Mouse (Mus musculus) midbrain, embryonic 16.5 days (tissue): Measurements from ENCODE around the gene Ctdspl2. TPM values are rescaled to one million over a fixed set of nuclear protein-coding genes. Genes with fewer than 3 reads are reported as not detected.
"Not testable (repeated sequence)": the region's sequence is repeated elsewhere in the genome, so short reads cannot be mapped to it uniquely, and the experiment has no call there.

Source experiments
- ATAC-seq: fragments of 200-750 bp; cut with Nextera tagmentation; 2 replicates; pipeline ENCODE4 v1.8.0; 2017; ENCODE audit warnings: moderate TSS enrichment
- H3K27ac ChIP-seq: fragments of 300-500 bp; sonication (generic); 2 replicates; pipeline ENCODE4 v1.5.1; 2014; ENCODE audit warnings: mild to moderate bottlenecking, low read length, mixed read lengths
- H3K27me3 ChIP-seq: fragments of 300-500 bp; sonication (generic); 2 replicates; pipeline ENCODE4 v1.6.1; 2014; ENCODE audit warnings: low read depth, low read length, mixed read lengths; ENCODE audit not compliant: control insufficient read depth, insufficient read depth
- H3K36me3 ChIP-seq: fragments of 300-500 bp; sonication (generic); 2 replicates; pipeline ENCODE4 v1.6.1; 2014; ENCODE audit warnings: mild to moderate bottlenecking, low read length, moderate library complexity, mixed read lengths; ENCODE audit not compliant: control insufficient read depth, insufficient read depth
- H3K4me1 ChIP-seq: fragments of 300-500 bp; sonication (generic); 2 replicates; pipeline ENCODE4 v1.6.1; 2014; ENCODE audit warnings: mild to moderate bottlenecking, low read length, mixed read lengths; ENCODE audit not compliant: control insufficient read depth, insufficient read depth
- H3K4me2 ChIP-seq: fragments of 300-500 bp; sonication (generic); 2 replicates; pipeline ENCODE4 v1.6.1; 2014; ENCODE audit warnings: mild to moderate bottlenecking, low read length, mixed read lengths
- H3K4me3 ChIP-seq: fragments of 300-500 bp; sonication (generic); 2 replicates; pipeline ENCODE4 v1.5.1; 2014; ENCODE audit warnings: low read depth, mild to moderate bottlenecking, low read length, moderate library complexity, mixed read lengths
- H3K9ac ChIP-seq: fragments of 300-500 bp; sonication (generic); 2 replicates; pipeline ENCODE4 v1.6.1; 2014; ENCODE audit warnings: low read depth, low read length, mixed read lengths
- H3K9me3 ChIP-seq: fragments of 300-500 bp; sonication (generic); replicated peaks from 2 replicates; pipeline ENCODE4 v1.6.1; 2014; ENCODE audit warnings: mild to moderate bottlenecking, low read length, mixed read lengths; ENCODE audit not compliant: control insufficient read depth, poor library complexity, severe bottlenecking
- WGBS: fragments of 180-500 bp; shearing (Covaris S2); extraction: QIAGEN DNeasy Blood & Tissue Kit; methylation state at CpG from one replicate; pipeline ENCODE4 v1.1.7; 2014; 5-methylcytosine and 5-hydroxymethylcytosine counted together
- polyA plus RNA-seq: library from polyadenylated mRNA; unstranded; fragments of >200 nt; fragmentation: Nextera tagmentation; extraction: Ambion mirVana; gene quantifications from 2 replicates; pipeline ENCODE4 v1.2.1, GENCODE M21; 2015

Gene Ctdspl2
- polyA plus RNA-seq, 1 experiment from 2014 or later = 33.8 TPM

GRCm38 (mm10) chr2:121995738-121996137, 39.9 kb downstream of the Ctdspl2 start:
- Histone ChIP-seq H3K9ac (no peak overlapping the region), H3K9me3 (no peaks in the 10 kb centered on the region), H3K27me3 (no peaks in the 10 kb centered on the region), H3K4me3 (no peak overlapping the region), H3K4me2 (no peak overlapping the region), H3K36me3 (no peaks in the 10 kb centered on the region; the same call in none of the 2 replicates), H3K27ac (no peak overlapping the region), H3K4me1 (no peaks in the 10 kb centered on the region)
- 91% methylated on average over 1 of the region's 1 CpGs for WGBS
- ATAC-seq = no peak

GRCm38 (mm10) chr2:122008832-122009231, 53.0 kb downstream of the Ctdspl2 start:
- no peak for ATAC-seq
- H3K36me3 ChIP-seq = no peaks in the 10 kb centered on the region
- H3K4me1 ChIP-seq = no peaks in the 10 kb centered on the region
- H3K9me3 ChIP-seq = no peaks in the 10 kb centered on the region
- H3K9ac ChIP-seq = no peak overlapping the region
- no peak overlapping the region for H3K27ac ChIP-seq
- no peak overlapping the region for H3K4me2 ChIP-seq
- H3K4me3 ChIP-seq = no peak overlapping the region
- no peaks in the 10 kb centered on the region for H3K27me3 ChIP-seq
- 95% methylated on average over 3 of the region's 3 CpGs for WGBS

- Histone ChIP-seq H3K9me3 (no peaks in the 10 kb centered on the region), H3K4me3 (no peak overlapping the region), H3K4me2 (no peak overlapping the region), H3K27me3 (no peaks in the 10 kb centered on the region), H3K27ac (no peak overlapping the region), H3K36me3 (no peaks in the 10 kb centered on the region), H3K4me1 (no peaks in the 10 kb centered on the region), H3K9ac (no peak overlapping the region)
- 84% methylated on average over 7 of the region's 7 CpGs for WGBS
- ATAC-seq = no peak
These were observed 55.6 kb downstream of the Ctdspl2 start for GRCm38 (mm10) chr2:122011441-122011840.

GRCm38 (mm10) chr2:122018705-122019104, 62.9 kb downstream of the Ctdspl2 start:
- no peak overlapping the region for H3K9ac ChIP-seq
- H3K4me3 ChIP-seq = no peak overlapping the region
- no peak overlapping the region for H3K27ac ChIP-seq
- no peaks in the 10 kb centered on the region for H3K4me1 ChIP-seq
- no peaks in the 10 kb centered on the region for H3K27me3 ChIP-seq
- H3K36me3 ChIP-seq = no peaks in the 10 kb centered on the region
- no peak for ATAC-seq
- no peak overlapping the region for H3K4me2 ChIP-seq
- 53% methylated on average over 1 of the region's 1 CpGs for WGBS
- no peaks in the 10 kb centered on the region for H3K9me3 ChIP-seq

- Histone ChIP-seq H3K9ac (no peak overlapping the region), H3K4me2 (no peak overlapping the region), H3K36me3 (no peaks in the 10 kb centered on the region), H3K27me3 (no peaks in the 10 kb centered on the region), H3K27ac (no peak overlapping the region), H3K9me3 (no peaks in the 10 kb centered on the region), H3K4me1 (no peaks in the 10 kb centered on the region), H3K4me3 (no peak overlapping the region)
- 83% methylated on average over 2 of the region's 2 CpGs for WGBS
- no peak for ATAC-seq
These were observed 66.5 kb downstream of the Ctdspl2 start for GRCm38 (mm10) chr2:122022284-122022683.

- not testable (repeated sequence) for H3K9ac ChIP-seq, H3K36me3 ChIP-seq, H3K27me3 ChIP-seq, ATAC-seq, H3K4me2 ChIP-seq, H3K4me3 ChIP-seq, H3K9me3 ChIP-seq, H3K27ac ChIP-seq
- H3K4me1 ChIP-seq = peaks cover 17% of the 10 kb centered on the region
- 93% methylated on average over 10 of the region's 10 CpGs for WGBS
These were observed 71.3 kb downstream of the Ctdspl2 start for GRCm38 (mm10) chr2:122027091-122027490.

GRCm38 (mm10) chr2:122027862-122028755, 72.3 kb downstream of the Ctdspl2 start, which contains the start of gene Eif3j1:
TSS of gene Eif3j1 (plus strand) at chr2:122028546.
- WGBS = under 1% methylated on average over 39 of the region's 67 CpGs
- no peaks in the 10 kb centered on the region for H3K9me3 ChIP-seq
- peak within 1 kb of the TSS; percentile 81 for H3K4me2 ChIP-seq
- H3K9ac ChIP-seq = peak within 1 kb of the TSS; percentile 86
- peaks cover 17% of the 10 kb centered on the region for H3K4me1 ChIP-seq
- no peaks in the 10 kb centered on the region for H3K27me3 ChIP-seq
- no peaks in the 10 kb centered on the region for H3K36me3 ChIP-seq
- H3K4me3 ChIP-seq = peak within 1 kb of the TSS; percentile 89
- H3K27ac ChIP-seq = peak within 1 kb of the TSS; percentile 80
- ATAC-seq = peak; percentile 100

- Histone ChIP-seq H3K4me3 (peak overlapping the region; percentile 89), H3K4me2 (peak overlapping the region; percentile 81), H3K9ac (peak overlapping the region; percentile 86), H3K9me3 (no peaks in the 10 kb centered on the region), H3K36me3 (no peaks in the 10 kb centered on the region), H3K27ac (peak overlapping the region; percentile 80), H3K4me1 (peaks cover 17% of the 10 kb centered on the region), H3K27me3 (no peaks in the 10 kb centered on the region)
- 2% methylated on average over 61 of the region's 71 CpGs for WGBS
- ATAC-seq = peak; percentile 77
These were observed 73.2 kb downstream of the Ctdspl2 start for GRCm38 (mm10) chr2:122028756-122029700.
